In the genomic region with DNA sequence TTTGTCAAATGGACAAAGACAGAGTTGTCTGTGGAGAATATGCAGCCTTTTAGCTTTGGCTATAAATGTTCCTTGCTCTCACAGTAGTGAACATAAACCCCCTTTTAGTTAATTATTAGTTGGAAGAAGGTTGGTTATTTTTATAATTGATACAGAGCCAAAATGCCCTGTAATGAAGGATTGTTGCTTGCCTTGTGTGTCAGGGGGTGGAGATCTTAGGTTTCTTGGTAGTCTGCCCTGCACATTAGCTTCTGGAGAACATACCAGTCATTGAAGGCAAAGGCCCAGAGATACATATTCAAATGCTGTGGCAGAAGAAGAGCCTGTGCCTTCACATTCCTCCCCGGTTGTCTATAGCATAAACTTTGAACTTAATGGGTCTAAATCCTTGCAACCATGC, we compare ENCODE assay signal across 14 mouse cellular contexts. TPM values are rescaled to one million over a fixed set of nuclear protein-coding genes. Genes with fewer than 3 reads are reported as not detected.
"Had no signal": no experiment of that assay in that cellular context is flagged by ENCODE, and none has a peak within 500 bp of the region (broad histone marks: within the 10 kb centered on the region; RNA-seq: fewer than 3 reads in every experiment).

No protein-coding gene starts in this region.

- H3K9ac ChIP-seq: limb, embryonic 15.5 days; liver, embryonic 14.5 days; midbrain, embryonic 12.5 days; neural tube, embryonic 13.5 days had no signal

- H3K4me3 ChIP-seq: limb, embryonic 15.5 days; midbrain, embryonic 12.5 days; neural tube, embryonic 13.5 days had no signal

- H3K4me1 ChIP-seq: neural tube, embryonic 13.5 days had no signal

- H3K4me2 ChIP-seq: limb, embryonic 15.5 days; midbrain, embryonic 12.5 days; neural tube, embryonic 13.5 days had no signal

- H3K36me3 ChIP-seq: limb, embryonic 15.5 days; midbrain, embryonic 12.5 days; neural tube, embryonic 13.5 days had no signal

- DNase-seq: layer of hippocampus, adult 9-11 months; layer of hippocampus, postnatal 36 days; lung, adult 18-20 months; right cerebral cortex, adult 18-20 months; right cerebral cortex, postnatal 25 days; thymus, postnatal 4 days had no signal

- H3K27ac ChIP-seq: limb, embryonic 15.5 days; liver, embryonic 14.5 days; midbrain, embryonic 12.5 days; neural tube, embryonic 13.5 days had no signal

- H3K9me3 ChIP-seq: limb, embryonic 15.5 days; midbrain, embryonic 12.5 days; neural tube, embryonic 13.5 days had no signal

- ATAC-seq: hindbrain, embryonic 16.5 days; inflammation-experienced regulatory T-cells, adult 6 months; midbrain, embryonic 16.5 days had no signal

- H3K27me3 ChIP-seq: limb, embryonic 15.5 days; midbrain, embryonic 12.5 days; neural tube, embryonic 13.5 days had no signal

RNA-seq across cellular contexts. Expression of a gene that starts 37.0 kb away (rescaled TPM):
- total RNA-seq: megakaryocyte-erythroid progenitor cell, adult 5-6 weeks had no signal
- polyA plus RNA-seq: inflammation-experienced regulatory T-cells, adult 6 months had no signal
